Mouse (Mus musculus) cerebellum, adult 9-10 months (tissue): Measurements from ENCODE around the gene Fam209.

Experiments
- DNase-seq: peaks from one replicate; pipeline ENCODE4 v3.0.0; 2022

The Fam209 gene

DNA sequence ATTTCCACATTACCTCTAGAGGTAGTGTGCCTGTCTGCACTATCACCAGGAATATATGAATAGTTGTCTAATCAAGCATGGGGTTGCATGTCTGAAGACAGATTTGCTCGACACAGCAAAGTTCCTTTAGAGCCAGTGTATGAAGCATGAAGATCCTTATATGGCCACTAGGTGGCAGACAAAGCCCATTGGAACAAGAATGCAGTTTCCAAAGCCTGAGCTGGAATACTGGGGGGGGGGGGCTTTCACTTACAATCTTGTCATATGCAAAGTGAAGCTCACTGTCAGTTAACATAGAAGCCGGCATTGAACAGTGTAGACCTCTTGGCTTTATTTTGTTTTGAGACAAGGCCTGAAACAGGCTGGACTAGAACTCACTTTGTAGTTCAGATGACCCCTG lies 5.5 kb downstream of the Fam209 start:
- peak; percentile 25 for DNase-seq

- DNase-seq = no peak
Observed at GRCm38 (mm10) chr2:172480296-172480695, 8.0 kb downstream of the Fam209 start.

DNA sequence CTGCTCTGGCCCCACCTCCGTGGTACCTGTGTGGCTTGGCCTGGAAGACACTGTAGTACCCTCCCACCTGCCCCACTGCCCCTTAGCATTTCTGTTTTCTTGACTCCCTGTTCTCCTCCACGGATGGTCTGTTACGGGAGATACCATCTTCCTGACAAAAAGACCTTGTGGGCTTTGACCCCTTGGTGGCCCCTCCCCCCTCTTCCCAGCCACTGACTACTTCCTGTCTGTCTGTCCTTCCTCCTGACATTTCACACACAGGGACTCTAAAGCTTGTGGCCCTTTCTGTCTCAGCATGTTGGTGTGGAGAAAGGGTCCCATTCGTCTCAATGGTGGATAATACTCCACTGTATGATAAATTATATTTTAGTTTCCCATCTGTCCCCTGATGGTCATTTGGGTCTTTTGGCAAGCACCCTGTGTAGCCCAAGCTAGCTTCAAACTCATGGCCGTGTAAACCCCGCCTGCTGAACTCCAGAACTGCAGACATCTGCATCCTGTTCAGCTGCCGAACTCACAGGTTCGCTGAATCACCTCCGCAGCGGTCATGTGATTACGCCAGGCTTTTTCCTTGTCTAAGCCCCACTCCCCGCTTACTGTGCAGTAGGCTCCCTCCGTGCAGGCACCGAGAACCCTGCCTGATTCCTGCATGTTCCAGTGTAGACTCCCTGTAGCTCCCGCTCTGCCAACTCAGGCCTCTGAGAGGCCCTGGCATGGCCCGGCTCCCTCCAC lies 9.5 kb downstream of the Fam209 start:
- no peak for DNase-seq

GRCm38 (mm10) chr2:172483766-172484413 lies 11.6 kb downstream of the Fam209 start:
- DNase-seq = no peak

- DNase-seq = no peak
Observed at GRCm38 (mm10) chr2:172484696-172485370, 12.5 kb downstream of the Fam209 start.

DNA sequence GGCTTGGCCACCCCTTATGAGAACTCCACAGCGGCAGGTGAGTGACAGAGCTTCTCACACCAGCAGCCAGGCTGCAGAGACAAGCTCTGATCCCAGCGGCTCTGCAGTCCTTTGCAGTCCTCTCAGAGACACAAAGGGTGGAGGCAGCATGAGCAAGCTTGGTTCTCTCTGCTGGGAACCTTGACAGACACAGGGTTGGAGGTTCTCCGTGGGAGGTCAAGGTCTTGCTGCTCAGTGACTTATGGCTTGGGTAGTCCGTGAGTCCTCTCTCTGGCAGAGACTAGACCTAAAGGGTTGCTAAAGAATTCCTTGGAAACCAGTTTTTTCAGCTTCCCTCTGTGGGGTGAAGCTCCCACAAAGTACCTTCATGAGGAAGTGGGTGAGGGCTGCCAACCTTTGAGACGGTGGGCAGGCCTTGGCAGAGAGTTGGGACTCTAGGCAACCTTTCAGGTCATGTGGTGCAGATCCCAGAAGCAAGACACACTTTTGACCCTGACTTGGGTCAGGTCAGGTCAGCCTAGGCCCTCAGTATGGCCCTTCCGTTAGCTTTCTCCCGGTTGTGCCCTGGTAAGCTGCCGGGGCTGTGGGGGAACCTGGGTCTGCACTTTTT lies 24.5 kb downstream of the Fam209 start:
- DNase-seq = no peak

DNA sequence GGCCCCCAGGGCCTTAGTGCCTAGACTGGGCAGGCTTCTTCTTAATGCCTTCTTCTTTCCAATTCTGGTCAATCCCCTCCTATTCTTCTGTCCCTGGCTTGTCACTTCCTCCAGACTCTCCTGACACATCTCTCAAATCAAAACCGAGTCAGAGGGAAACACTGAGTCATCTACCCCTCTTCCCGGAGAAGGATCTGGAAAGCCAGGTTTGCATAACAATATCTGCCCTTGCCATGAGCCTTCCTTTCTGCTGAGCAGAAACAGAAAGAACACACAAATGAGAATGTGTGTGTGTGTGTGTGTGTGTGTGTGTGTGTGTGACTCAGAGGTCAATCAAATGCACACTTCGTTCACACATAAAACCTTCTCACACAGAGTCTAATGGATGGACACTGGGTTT lies 26.5 kb downstream of the Fam209 start:
- DNase-seq = no peak

- no peak for DNase-seq
Observed at GRCm38 (mm10) chr2:172500752-172501316, 28.5 kb downstream of the Fam209 start.

GRCm38 (mm10) chr2:172501341-172501740 lies 29.0 kb downstream of the Fam209 start:
- DNase-seq = no peak

DNA sequence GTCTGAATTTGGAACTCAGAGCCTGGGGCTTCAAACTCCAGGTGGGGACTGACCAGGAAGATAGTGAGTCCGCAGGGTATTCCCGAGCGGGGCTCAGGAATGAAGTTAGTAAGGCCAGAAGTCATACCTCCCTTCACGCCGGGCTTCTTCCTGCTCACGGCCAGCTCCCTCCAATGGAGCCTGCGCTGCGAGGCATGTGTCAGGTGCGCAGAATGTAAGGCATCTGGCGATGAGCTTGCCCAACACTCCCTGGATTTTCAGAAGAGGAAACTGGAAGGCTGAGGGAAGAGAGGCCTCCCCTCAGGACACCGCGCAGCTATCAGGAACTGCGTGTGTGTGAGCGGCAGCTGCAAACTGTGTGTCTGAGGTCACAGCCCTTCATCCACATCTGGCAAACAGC lies 29.8 kb downstream of the Fam209 start:
- no peak for DNase-seq

- no peak for DNase-seq
Observed at GRCm38 (mm10) chr2:172506121-172506520, 33.8 kb downstream of the Fam209 start.

- DNase-seq = no peak
Observed at GRCm38 (mm10) chr2:172510056-172510712, 37.9 kb downstream of the Fam209 start.

DNA sequence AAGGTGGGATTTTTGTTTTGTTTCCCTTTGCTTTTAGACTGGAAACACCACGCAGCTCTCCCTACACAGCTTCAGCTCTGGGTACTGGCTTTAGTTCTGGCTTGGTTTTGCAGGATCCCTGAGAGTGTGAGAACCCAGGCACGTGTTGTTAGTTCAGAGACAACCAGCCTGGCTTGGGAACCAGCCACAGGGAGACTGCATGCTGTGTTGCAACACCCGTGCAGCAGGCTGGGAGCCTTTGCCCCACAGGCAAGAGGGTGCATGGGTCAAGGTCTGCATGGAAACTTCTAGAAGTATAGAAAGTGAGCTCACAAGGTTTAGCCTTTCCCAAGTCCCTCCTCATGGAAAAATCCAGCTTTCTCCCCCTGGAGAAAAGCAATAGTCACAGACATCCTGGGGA lies 38.6 kb downstream of the Fam209 start:
- DNase-seq = no peak

DNA sequence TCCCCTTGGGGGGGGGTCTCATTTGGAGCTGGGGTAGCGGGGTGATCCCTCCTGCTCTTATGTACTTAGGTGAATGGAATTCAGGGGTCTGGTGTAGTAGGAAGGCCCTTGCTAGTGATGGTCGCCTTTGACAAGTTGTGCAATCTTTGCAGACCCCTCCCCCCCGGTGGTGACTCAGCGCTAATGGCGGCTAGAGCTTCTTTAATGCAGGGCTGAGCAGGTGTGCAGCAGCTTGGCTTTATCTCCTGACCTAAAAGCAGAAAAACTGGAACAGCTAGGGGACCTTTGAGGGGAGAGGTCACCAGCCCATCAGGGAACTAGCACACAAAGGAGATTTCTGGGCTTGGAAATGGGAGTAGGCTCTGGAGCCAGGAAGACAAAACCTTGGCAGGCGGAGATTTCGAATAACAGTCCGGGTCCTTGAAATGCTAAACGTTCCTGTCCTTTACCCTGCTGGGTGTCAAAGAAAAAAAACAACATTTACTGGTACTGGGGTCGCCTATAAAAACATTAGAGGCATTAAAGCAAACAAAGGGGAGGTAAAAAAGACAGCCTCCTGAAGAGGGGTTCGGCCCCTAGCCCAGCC lies 44.2 kb downstream of the Fam209 start:
- DNase-seq = no peak

DNA sequence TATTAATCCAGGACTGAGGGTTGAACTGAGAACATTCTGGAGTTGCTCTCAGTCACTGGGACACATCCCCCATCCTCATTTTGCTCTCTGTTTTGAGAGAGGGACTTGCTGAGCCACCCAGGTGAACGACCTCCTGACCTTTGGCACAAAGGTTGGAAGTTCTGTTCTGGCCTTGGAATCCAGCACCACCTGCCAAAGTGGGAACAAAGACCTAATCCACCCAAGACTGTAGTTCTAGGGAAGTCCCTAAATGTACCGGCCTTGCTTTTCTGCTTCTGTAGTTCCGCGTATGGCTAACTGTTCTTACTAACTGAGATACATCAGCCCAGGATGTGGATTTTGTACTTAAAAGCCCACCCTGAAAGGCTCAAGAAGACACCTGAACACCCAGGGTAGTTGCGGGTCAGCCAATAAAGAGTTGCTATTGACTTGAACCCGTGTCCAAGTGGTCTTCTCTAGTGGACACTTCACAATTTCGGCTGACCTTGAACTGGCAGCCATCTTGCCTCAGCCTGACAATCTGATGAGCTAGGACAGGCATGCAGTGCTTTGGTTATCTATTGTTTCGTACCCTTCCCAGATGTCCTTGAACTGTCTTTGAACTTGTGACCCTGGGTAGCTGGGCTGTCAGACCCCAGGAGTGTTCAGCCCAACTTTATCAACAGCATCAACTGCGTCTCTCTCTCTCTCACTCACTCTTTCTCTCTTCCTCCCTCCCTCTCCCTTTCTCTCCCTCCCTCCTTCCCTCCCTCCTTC lies 48.5 kb downstream of the Fam209 start:
- DNase-seq = no peak

- no peak for DNase-seq
Observed at GRCm38 (mm10) chr2:172522528-172522927, 50.2 kb downstream of the Fam209 start.
